Mouse (Mus musculus): ENCODE data around the gene Hspb2. TPM values are rescaled to one million over a fixed set of nuclear protein-coding genes. Genes with fewer than 3 reads are reported as not detected.

The Hspb2 gene
- total RNA-seq, 2 experiments from 2014 or later: 120 to 128 TPM

- DNase-seq: no peak
Measured at GRCm38 (mm10) chr9:50711337-50711736, 40.8 kb downstream of the Hspb2 start.

GRCm38 (mm10) chr9:50709108-50709507 is 43.0 kb downstream of the Hspb2 start:
- no peak for DNase-seq

- DNase-seq: no peak
Measured at GRCm38 (mm10) chr9:50704907-50705306, 47.2 kb downstream of the Hspb2 start.

Other genes starting within 250 kb of the Hspb2 start
- 10 to 100 TPM; 19.0 to 19.3 TPM for gene Pts, start 223.6 kb downstream of the Hspb2 start, total RNA-seq (2021)
- 1 to 10 TPM in 1 of 2 experiments, under 1 TPM in 1; 0.90 to 1.2 TPM for gene Il18, start 197.5 kb downstream of the Hspb2 start, total RNA-seq (2021)
- gene Bco2, start 197.2 kb downstream of the Hspb2 start, total RNA-seq (2021): under 1 TPM; 0.14 to 0.27 TPM
- gene Tex12, start 191.0 kb downstream of the Hspb2 start, total RNA-seq (2021): not detected
- gene Sdhd, start 148.5 kb downstream of the Hspb2 start, total RNA-seq (2021): 100 to 1,000 TPM; 321 to 381 TPM
- 100 to 1,000 TPM; 140 to 148 TPM for gene Timm8b, start 148.4 kb downstream of the Hspb2 start, total RNA-seq (2021)
- gene Pih1d2, start 135.0 kb downstream of the Hspb2 start, total RNA-seq (2021): under 1 TPM; 0.27 to 0.42 TPM
- gene Nkapd1, start 134.9 kb downstream of the Hspb2 start, total RNA-seq (2021): 10 to 100 TPM; 12.2 to 16.0 TPM
- gene Dlat, start 92.6 kb downstream of the Hspb2 start, total RNA-seq (2021): 100 to 1,000 TPM; 196 to 235 TPM
- gene Dixdc1, start 12.8 kb downstream of the Hspb2 start, total RNA-seq (2021): 1 to 10 TPM; 6.2 to 9.3 TPM
- gene 2310030G06Rik, start 5.8 kb downstream of the Hspb2 start, total RNA-seq (2021): 1 to 10 TPM; 1.8 to 2.2 TPM
- gene Cryab, start 1.0 kb downstream of the Hspb2 start, total RNA-seq (2021): 100 to 1,000 TPM; 667 to 687 TPM
- gene Fdxacb1, start 15.9 kb upstream of the Hspb2 start, total RNA-seq (2021): 1 to 10 TPM; 4.0 to 4.9 TPM
- gene Alg9, start 22.7 kb upstream of the Hspb2 start, total RNA-seq (2021): 10 to 100 TPM in 1 of 2 experiments, 1 to 10 TPM in 1; 8.2 to 13.4 TPM
- 10 to 100 TPM; 11.4 to 12.6 TPM for gene 1110032A03Rik, start 23.2 kb upstream of the Hspb2 start, total RNA-seq (2021)
- gene Ppp2r1b, start 92.9 kb upstream of the Hspb2 start, total RNA-seq (2021): 10 to 100 TPM in 1 of 2 experiments, 1 to 10 TPM in 1; 7.0 to 10.3 TPM